Mouse (Mus musculus) megakaryocyte progenitor cell, adult 5-6 weeks (primary cell): ENCODE results near the gene Tmed2. TPM values are rescaled to one million over a fixed set of nuclear protein-coding genes. Genes with fewer than 3 reads are reported as not detected.
"Not testable (repeated sequence)": the region's sequence is repeated elsewhere in the genome, so short reads cannot be mapped to it uniquely, and the experiment has no call there.

Source experiments
- ATAC-seq: replicated peaks from 2 replicates; pipeline ENCODE4 v1.8.0; 2016; ENCODE audit warnings: mild to moderate bottlenecking, moderate TSS enrichment, inconsistent platforms; ENCODE audit not compliant: poor library complexity
- total RNA-seq, 2 experiments: library from RNA; stranded (forward) in 1 of 2; stranded (reverse) in 1 of 2; fragments of 157-497, 149-512 nt in 1 of 2; fragments of 200-1000 nt in 1 of 2; gene quantifications; 2 replicates each; pipeline versions ENCODE4 v1.2.3 to v1.2.4; 2015 to 2017

Tmed2 gene
- total RNA-seq, 2 experiments from 2014 or later: 851 to 1,001 TPM

- peak; percentile 44 for ATAC-seq
Measured at GRCm38 (mm10) chr5:124524943-124525342, 15.6 kb upstream of the Tmed2 start.

- no peak for ATAC-seq
Measured at GRCm38 (mm10) chr5:124528351-124528750, 12.1 kb upstream of the Tmed2 start.

- no peak for ATAC-seq
Measured at GRCm38 (mm10) chr5:124528791-124529190, 11.7 kb upstream of the Tmed2 start.

- no peak for ATAC-seq
Measured at GRCm38 (mm10) chr5:124529191-124529651, 11.3 kb upstream of the Tmed2 start.

- peak; percentile 59 for ATAC-seq
Measured at GRCm38 (mm10) chr5:124529697-124530096, 10.8 kb upstream of the Tmed2 start.

- ATAC-seq: peak; percentile 54
Measured at GRCm38 (mm10) chr5:124530655-124531582, 9.6 kb upstream of the Tmed2 start, which contains the start of gene Rilpl1. Rilpl1 (minus strand) TSS chr5:124531391.

GRCm38 (mm10) chr5:124531583-124531930, 8.9 kb upstream of the Tmed2 start:
- ATAC-seq: no peak

- no peak for ATAC-seq
Measured at GRCm38 (mm10) chr5:124532451-124532850, 8.0 kb upstream of the Tmed2 start.

- ATAC-seq: no peak
Measured at GRCm38 (mm10) chr5:124535016-124535415, 5.5 kb upstream of the Tmed2 start.

GRCm38 (mm10) chr5:124536776-124537175, 3.7 kb upstream of the Tmed2 start:
- 0 out of 2 replicates have a peak, but pooled peaks have one; percentile 5 for ATAC-seq

GRCm38 (mm10) chr5:124538813-124539792, 1.4 kb upstream of the Tmed2 start:
- peak; percentile 47 for ATAC-seq

GRCm38 (mm10) chr5:124539905-124540304, 590 bp upstream of the Tmed2 start:
- ATAC-seq: no peak

GRCm38 (mm10) chr5:124540905-124541601, 558 bp downstream of the Tmed2 start:
- peak; percentile 38 for ATAC-seq

GRCm38 (mm10) chr5:124541602-124541973, 1.1 kb downstream of the Tmed2 start:
- ATAC-seq: no peak

GRCm38 (mm10) chr5:124550737-124551136, 10.2 kb downstream of the Tmed2 start:
- not testable (repeated sequence) for ATAC-seq

GRCm38 (mm10) chr5:124551349-124552093, 11.0 kb downstream of the Tmed2 start:
- ATAC-seq: not testable (repeated sequence)

- ATAC-seq: no peak
Measured at GRCm38 (mm10) chr5:124552094-124552472, 11.6 kb downstream of the Tmed2 start.

- peak; percentile 97 for ATAC-seq
Measured at GRCm38 (mm10) chr5:124552558-124553307, 12.2 kb downstream of the Tmed2 start, which contains the start of gene Ddx55. Ddx55 (plus strand) TSS chr5:124552864.

- ATAC-seq: no peak
Measured at GRCm38 (mm10) chr5:124553607-124554006, 13.1 kb downstream of the Tmed2 start.
